Mouse (Mus musculus): ENCODE measurements around the gene Fam71f1.

DNA sequence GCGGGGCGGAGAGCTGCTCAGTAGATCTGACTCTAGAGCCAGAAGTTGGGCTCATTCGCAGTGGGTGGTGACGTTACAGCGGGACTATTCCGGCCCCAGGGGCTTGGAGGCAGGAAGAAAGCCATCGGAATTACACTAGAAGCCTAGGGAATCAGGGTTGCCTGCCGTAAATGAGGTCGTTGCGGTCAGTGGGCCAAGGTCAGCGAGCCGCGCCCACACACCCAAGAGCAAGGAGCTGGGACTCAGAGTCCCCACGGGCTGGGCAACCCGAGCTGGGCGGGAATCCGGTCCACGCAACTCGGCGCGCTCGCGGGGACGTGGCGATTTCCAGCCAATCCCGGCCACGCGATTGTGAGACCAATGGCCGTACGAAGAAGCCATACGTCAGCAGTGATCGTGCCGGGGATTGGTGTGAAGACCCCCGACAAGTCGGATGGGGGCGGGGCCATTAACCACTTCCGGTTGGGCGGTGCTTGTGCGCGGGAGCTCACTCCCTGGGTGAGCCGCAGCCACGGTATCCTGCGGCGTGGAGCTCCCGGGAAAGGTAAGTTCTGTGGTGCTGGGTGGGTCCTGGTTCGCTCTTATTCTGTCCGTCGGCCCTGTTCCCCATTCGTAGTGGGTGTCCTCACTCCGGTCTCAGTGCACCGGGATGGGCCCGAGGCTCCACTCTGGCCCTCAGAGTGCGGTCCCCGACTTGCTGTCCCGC, 28.9 kb downstream of the Fam71f1 start, which contains the start of gene Calu:
- TF ChIP-seq CTCF (IDR thresholded peaks at IDR 0.05; ENCODE audit: insufficient read depth, low read length) = no peak
- TF ChIP-seq POLR2A (IDR thresholded peaks at IDR 0.05; ENCODE audit: borderline replicate concordance, extremely low read depth, low read depth, low read length) = peak; percentile 97

All from lung, adult 2 months (tissue).